Mouse (Mus musculus) heart, postnatal 0 days (tissue): ENCODE measurements at regions not wholly inside any gene's neighbourhood (a gene's known extent, or its start where the extent isn't known, plus 50 kb on each side); places are given as distances from the start of the nearest gene placed in this dataset.

Experiments
- CTCF ChIP-seq: IDR thresholded peaks from 2 replicates; pipeline ENCODE4 v1.5.1; 2016; ENCODE audit warnings: antibody characterized with exemption, control low read depth, low read depth
- EP300 ChIP-seq: IDR thresholded peaks from 2 replicates; pipeline ENCODE4 v1.6.1; 2016; ENCODE audit warnings: antibody characterized with exemption, low read depth

- TF ChIP-seq CTCF (no peak), EP300 (no peak)
Observed at GRCm38 (mm10) chr11:93771143-93771940, 114.2 kb downstream of the Utp18 start.
